Mouse (Mus musculus): ENCODE measurements around the gene Tshz2. TPM values are rescaled to one million over a fixed set of nuclear protein-coding genes. Genes with fewer than 3 reads are reported as not detected.

Tshz2 gene
- polyA plus RNA-seq, 1 experiment from 2014 or later = 7.2 TPM

DNA sequence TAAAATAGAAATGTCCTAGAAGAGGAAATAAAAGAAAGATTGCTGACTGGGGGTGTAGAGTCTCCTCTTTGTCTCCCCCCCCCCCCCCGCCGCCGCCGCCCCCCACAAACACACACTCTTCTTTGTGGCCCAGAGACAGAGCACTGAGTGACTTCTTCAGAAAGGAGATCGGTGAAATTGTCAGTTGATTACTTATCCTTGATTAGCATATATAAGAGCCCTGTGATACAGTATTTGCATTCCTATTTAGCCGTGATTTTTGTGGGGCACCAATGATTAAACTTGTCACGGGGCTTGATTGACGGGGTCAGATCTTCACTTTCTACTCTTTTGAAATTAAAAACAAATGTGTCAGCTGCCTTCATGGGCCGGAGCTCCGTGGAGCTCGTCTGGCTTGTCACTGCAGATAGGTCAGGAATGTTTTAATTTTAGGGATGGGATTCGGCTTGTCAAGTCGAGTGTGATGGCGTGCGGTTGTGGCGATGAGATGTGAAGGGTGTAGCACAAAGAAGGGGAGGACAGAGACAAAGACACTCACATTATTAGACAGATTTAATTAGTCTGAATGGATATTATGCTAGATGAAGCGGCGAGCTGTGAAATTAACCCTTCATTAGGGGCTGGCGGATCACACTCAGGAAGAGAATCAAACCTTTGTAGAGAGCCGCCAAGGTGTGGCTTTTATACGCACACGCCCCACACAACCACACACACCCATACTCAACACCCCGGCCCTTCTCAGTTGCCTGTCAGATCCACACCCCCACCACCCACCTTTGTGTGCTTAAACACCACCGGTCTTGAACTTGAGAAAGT, 395.9 kb downstream of the Tshz2 start:
- H3K9me3 ChIP-seq (ENCODE audit: control insufficient read depth, low read length) = peaks cover 2% of the 10 kb centered on the region; the same call in 1 of the 2 replicates
- no peaks in the 10 kb centered on the region for H3K27me3 ChIP-seq (ENCODE audit: control insufficient read depth, insufficient read depth, low read depth, low read length)
- H3K4me1 ChIP-seq (replicated peaks; ENCODE audit: control insufficient read depth, insufficient read depth, low read length) = peaks cover 4% of the 10 kb centered on the region; the same call in 1 of the 2 replicates
- no peak overlapping the region for H3K9ac ChIP-seq (ENCODE audit: low read length)
- H3K4me3 ChIP-seq (ENCODE audit: low read length) = no peak overlapping the region
- 78% methylated on average over 20 of the region's 24 CpGs for WGBS
- H3K27ac ChIP-seq (ENCODE audit: low read length) = no peak overlapping the region
- H3K36me3 ChIP-seq (ENCODE audit: control insufficient read depth, insufficient read depth, low read length) = no peaks in the 10 kb centered on the region
- H3K4me2 ChIP-seq (ENCODE audit: low read depth, low read length) = no peak overlapping the region
- ATAC-seq (ENCODE audit: low read depth) = no peak

DNA sequence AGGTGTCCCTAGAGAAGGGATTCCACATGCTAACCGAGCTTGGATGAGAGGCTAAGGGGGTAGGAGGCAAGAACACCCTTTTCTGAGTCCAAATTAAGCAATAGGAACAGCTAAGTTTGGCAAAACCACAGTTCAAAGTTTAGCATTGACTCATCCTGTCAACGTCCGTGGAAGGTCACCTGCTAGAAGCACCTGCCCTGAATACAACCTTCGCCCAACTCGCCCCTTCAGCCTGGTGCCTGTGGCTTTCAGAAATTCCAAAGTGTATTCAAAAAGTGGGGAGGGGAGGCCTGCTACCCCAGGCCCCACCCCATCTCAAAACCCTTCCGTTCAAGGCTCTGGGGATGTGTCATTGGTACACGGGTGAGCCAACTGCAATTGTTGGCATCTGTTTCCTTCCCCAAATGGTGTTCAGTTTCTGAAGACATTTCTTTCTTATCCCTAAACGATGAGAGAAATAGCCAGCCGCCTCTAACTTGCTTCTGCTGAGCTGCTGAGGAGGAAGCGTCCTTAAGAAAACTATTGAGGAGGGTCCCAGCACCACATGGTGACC, 396.6 kb downstream of the Tshz2 start:
- no peaks in the 10 kb centered on the region for H3K27me3 ChIP-seq (ENCODE audit: control insufficient read depth, insufficient read depth, low read depth, low read length)
- peaks cover 2% of the 10 kb centered on the region; the same call in 1 of the 2 replicates for H3K9me3 ChIP-seq (ENCODE audit: control insufficient read depth, low read length)
- H3K4me3 ChIP-seq (ENCODE audit: low read length) = no peak overlapping the region
- H3K9ac ChIP-seq (ENCODE audit: low read length) = no peak overlapping the region
- 80% methylated on average over 10 of the region's 10 CpGs for WGBS
- no peaks in the 10 kb centered on the region for H3K36me3 ChIP-seq (ENCODE audit: control insufficient read depth, insufficient read depth, low read length)
- no peak overlapping the region for H3K4me2 ChIP-seq (ENCODE audit: low read depth, low read length)
- H3K27ac ChIP-seq (ENCODE audit: low read length) = no peak overlapping the region
- ATAC-seq (ENCODE audit: low read depth) = no peak
- peaks cover 4% of the 10 kb centered on the region; the same call in 1 of the 2 replicates for H3K4me1 ChIP-seq (replicated peaks; ENCODE audit: control insufficient read depth, insufficient read depth, low read length)

DNA sequence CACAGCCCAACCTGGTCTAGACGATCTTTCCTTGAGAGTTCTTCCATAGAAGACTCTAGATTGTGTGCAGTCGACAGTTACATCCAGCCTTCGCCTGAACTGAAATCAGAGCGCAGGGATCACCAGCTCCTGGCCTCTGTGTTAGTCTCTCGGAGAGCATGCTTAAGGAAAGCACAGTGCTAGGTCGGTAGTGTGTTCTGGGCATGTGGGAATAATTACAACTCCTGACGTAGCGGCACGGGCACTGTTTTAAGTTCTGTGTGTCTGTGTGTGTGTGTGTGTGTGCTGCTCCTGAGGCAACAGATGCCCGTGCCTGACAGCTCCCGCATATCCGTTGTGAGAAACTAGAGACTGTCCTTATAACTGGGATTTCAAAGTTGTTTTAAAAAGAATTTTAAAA, 398.4 kb downstream of the Tshz2 start:
- ATAC-seq (ENCODE audit: low read depth) = no peak
- peaks cover 4% of the 10 kb centered on the region; the same call in 1 of the 2 replicates for H3K4me1 ChIP-seq (replicated peaks; ENCODE audit: control insufficient read depth, insufficient read depth, low read length)
- no peak overlapping the region for H3K4me3 ChIP-seq (ENCODE audit: low read length)
- peaks cover 2% of the 10 kb centered on the region; the same call in 1 of the 2 replicates for H3K9me3 ChIP-seq (ENCODE audit: control insufficient read depth, low read length)
- H3K4me2 ChIP-seq (ENCODE audit: low read depth, low read length) = no peak overlapping the region
- H3K27ac ChIP-seq (ENCODE audit: low read length) = no peak overlapping the region
- H3K27me3 ChIP-seq (ENCODE audit: control insufficient read depth, insufficient read depth, low read depth, low read length) = no peaks in the 10 kb centered on the region
- H3K36me3 ChIP-seq (ENCODE audit: control insufficient read depth, insufficient read depth, low read length) = no peaks in the 10 kb centered on the region
- WGBS = 91% methylated on average over 12 of the region's 12 CpGs
- no peak overlapping the region for H3K9ac ChIP-seq (ENCODE audit: low read length)

DNA sequence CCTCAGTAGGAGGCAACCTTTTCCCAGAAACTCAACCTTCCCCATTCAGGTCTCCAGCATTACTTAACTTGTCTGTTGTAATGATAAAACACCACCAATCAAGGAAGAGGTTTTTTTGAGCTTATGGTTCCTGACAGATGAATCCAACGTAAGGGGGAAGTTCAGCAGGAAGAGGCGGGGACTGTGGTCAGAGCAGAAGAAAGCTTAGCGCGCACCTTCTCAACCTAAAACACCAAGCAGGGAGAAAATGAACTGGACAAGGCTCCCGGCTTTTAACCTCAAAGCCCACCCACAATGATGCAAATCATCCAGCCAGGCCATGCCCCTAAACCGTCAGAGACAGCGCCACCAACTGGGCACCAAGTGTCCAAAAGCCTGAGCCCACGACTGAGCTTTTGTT, 399.1 kb downstream of the Tshz2 start:
- Histone ChIP-seq H3K27ac (ENCODE audit: low read length) (no peak overlapping the region), H3K27me3 (ENCODE audit: control insufficient read depth, insufficient read depth, low read depth, low read length) (no peaks in the 10 kb centered on the region)

DNA sequence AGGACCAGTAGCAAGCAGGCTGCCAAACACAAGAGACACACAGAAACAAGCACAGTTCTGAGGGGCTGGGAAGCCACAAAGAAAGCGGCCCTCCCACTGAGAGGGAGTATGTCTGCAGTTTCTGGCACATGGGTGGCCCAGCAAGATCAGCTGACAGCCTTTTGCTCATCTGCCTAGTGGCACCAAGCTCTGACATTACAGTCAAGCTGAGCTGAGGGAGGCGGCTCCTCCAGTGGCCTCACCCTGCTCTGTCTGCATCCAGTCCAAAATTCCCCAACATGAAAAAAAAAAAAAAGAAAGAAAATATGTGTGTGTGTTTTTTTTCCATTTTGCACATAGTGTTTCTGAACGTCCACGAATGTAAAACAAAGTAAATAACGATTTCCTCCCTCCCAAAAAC, 400.4 kb downstream of the Tshz2 start:
- WGBS = 38% methylated on average over 5 of the region's 5 CpGs
- Histone ChIP-seq H3K9me3 (ENCODE audit: control insufficient read depth, low read length) (no peaks in the 10 kb centered on the region), H3K4me2 (ENCODE audit: low read depth, low read length) (no peak overlapping the region), H3K27me3 (ENCODE audit: control insufficient read depth, insufficient read depth, low read depth, low read length) (no peaks in the 10 kb centered on the region), H3K36me3 (ENCODE audit: control insufficient read depth, insufficient read depth, low read length) (no peaks in the 10 kb centered on the region), H3K27ac (ENCODE audit: low read length) (peak overlapping the region; percentile 76), H3K4me3 (ENCODE audit: low read length) (no peak overlapping the region), H3K9ac (ENCODE audit: low read length) (peak overlapping the region; percentile 25), H3K4me1 (replicated peaks; ENCODE audit: control insufficient read depth, insufficient read depth, low read length) (peaks cover 4% of the 10 kb centered on the region; the same call in 1 of the 2 replicates)
- peak; percentile 94 for ATAC-seq (ENCODE audit: low read depth)

More for the DNA sequence above, 399.1 kb downstream of the Tshz2 start:
- Histone ChIP-seq H3K4me2 (ENCODE audit: low read depth, low read length) (no peak overlapping the region), H3K4me3 (ENCODE audit: low read length) (no peak overlapping the region), H3K9ac (ENCODE audit: low read length) (no peak overlapping the region), H3K36me3 (ENCODE audit: control insufficient read depth, insufficient read depth, low read length) (no peaks in the 10 kb centered on the region), H3K4me1 (replicated peaks; ENCODE audit: control insufficient read depth, insufficient read depth, low read length) (peaks cover 4% of the 10 kb centered on the region; the same call in 1 of the 2 replicates), H3K9me3 (ENCODE audit: control insufficient read depth, low read length) (peaks cover 2% of the 10 kb centered on the region; the same call in 1 of the 2 replicates)
- ATAC-seq (ENCODE audit: low read depth) = no peak
- 68% methylated on average over 8 of the region's 8 CpGs for WGBS

DNA sequence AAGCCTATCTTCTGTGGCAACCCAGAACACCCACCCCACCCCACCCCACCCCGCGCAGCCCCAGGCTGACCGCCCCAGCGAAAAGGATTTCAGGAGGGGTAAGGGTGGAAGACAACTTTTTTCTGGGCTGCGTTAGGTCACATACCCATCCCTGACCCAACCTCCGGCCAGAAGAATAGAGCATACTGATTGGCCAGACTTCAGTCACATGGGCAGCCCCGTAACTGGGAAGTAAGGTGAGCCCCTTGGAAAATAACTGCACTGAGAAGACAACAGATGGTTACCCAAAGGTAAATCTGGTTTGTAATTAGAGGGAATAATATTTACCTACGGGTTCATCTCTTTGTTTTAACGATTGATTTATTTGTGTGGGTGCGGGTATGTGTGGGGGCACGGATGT, 402.0 kb downstream of the Tshz2 start:
- Histone ChIP-seq H3K27me3 (ENCODE audit: control insufficient read depth, insufficient read depth, low read depth, low read length) (no peaks in the 10 kb centered on the region), H3K4me3 (ENCODE audit: low read length) (no peak overlapping the region), H3K36me3 (ENCODE audit: control insufficient read depth, insufficient read depth, low read length) (no peaks in the 10 kb centered on the region), H3K4me1 (replicated peaks; ENCODE audit: control insufficient read depth, insufficient read depth, low read length) (peaks cover 4% of the 10 kb centered on the region; the same call in 1 of the 2 replicates), H3K9ac (ENCODE audit: low read length) (no peak overlapping the region), H3K27ac (ENCODE audit: low read length) (no peak overlapping the region), H3K9me3 (ENCODE audit: control insufficient read depth, low read length) (no peaks in the 10 kb centered on the region), H3K4me2 (ENCODE audit: low read depth, low read length) (no peak overlapping the region)
- 95% methylated on average over 11 of the region's 11 CpGs for WGBS
- ATAC-seq (ENCODE audit: low read depth) = no peak

DNA sequence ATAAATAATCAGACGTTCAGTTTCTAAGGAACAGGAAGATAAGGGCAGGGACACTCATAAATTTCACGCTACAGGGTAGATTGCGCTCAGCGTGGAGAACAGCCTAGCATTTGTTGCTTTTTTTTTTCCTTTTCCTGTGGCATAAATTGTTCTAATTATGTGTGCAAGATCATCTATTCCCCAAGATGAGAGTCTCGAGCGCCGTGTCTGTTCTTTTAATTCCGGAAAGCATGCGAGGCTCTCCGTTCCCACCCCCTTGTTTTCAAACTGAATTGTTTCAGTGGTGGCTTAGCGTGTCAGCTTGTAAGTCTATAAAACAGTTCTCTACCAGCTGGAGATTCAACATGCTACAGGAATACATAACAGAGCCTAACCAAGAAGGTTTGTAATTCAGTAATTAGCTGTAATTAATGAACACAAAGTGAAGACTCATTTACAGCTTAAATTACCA, 404.0 kb downstream of the Tshz2 start:
- WGBS = 44% methylated on average over 11 of the region's 11 CpGs
- peak overlapping the region; percentile 32 for H3K4me2 ChIP-seq (ENCODE audit: low read depth, low read length)

DNA sequence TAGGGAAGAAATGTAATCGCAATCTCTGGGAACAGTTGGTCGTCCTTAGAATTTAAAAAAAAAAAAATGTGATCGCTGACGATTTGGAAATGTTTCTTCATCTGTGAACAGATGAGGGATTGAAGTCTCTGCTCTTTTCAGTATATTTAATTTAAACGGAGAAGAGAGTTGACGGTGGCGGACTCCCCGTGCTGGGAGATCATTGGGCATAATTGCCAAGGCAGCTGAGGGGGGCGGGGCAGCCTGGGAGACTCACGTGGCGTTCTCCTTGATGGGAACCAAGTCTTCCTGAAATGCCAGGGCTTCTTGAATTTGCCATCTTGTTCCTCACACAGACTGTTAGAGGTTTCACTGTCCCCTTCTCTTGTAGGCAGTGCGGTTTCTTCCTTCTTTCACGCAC, 404.5 kb downstream of the Tshz2 start:
- Histone ChIP-seq H3K9me3 (ENCODE audit: control insufficient read depth, low read length) (no peaks in the 10 kb centered on the region), H3K9ac (ENCODE audit: low read length) (no peak overlapping the region), H3K27ac (ENCODE audit: low read length) (no peak overlapping the region), H3K4me2 (ENCODE audit: low read depth, low read length) (no peak overlapping the region), H3K36me3 (ENCODE audit: control insufficient read depth, insufficient read depth, low read length) (no peaks in the 10 kb centered on the region), H3K4me3 (ENCODE audit: low read length) (no peak overlapping the region), H3K27me3 (ENCODE audit: control insufficient read depth, insufficient read depth, low read depth, low read length) (no peaks in the 10 kb centered on the region), H3K4me1 (replicated peaks; ENCODE audit: control insufficient read depth, insufficient read depth, low read length) (peaks cover 10% of the 10 kb centered on the region)
- 58% methylated on average over 13 of the region's 13 CpGs for WGBS
- no peak for ATAC-seq (ENCODE audit: low read depth)

More for the DNA sequence above, 404.0 kb downstream of the Tshz2 start:
- H3K9me3 ChIP-seq (ENCODE audit: control insufficient read depth, low read length) = no peaks in the 10 kb centered on the region
- H3K27me3 ChIP-seq (ENCODE audit: control insufficient read depth, insufficient read depth, low read depth, low read length) = no peaks in the 10 kb centered on the region
- H3K27ac ChIP-seq (ENCODE audit: low read length) = no peak overlapping the region
- no peak overlapping the region; the same call in 1 of the 2 replicates for H3K4me3 ChIP-seq (ENCODE audit: low read length)
- H3K9ac ChIP-seq (ENCODE audit: low read length) = no peak overlapping the region
- no peaks in the 10 kb centered on the region for H3K36me3 ChIP-seq (ENCODE audit: control insufficient read depth, insufficient read depth, low read length)
- no peak for ATAC-seq (ENCODE audit: low read depth)
- peaks cover 10% of the 10 kb centered on the region for H3K4me1 ChIP-seq (replicated peaks; ENCODE audit: control insufficient read depth, insufficient read depth, low read length)

DNA sequence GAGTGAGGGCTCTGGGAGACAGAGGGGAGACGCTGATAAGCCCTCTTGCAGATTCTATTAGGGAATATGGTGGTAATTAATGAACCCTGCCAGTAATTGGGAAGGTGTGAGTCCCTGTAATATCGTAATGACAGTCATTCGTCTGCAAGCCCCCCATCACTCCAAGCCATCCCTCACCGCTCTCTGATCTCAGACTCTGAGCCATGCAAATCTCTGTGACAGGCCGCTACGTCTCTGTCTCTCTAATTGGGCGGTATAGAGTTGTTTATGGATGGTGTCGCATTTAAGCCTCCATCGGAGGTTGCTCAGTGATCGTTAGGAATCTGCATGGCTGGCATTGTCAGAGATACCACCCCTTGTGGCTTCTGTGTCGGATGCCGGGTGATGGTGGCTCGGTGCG, 407.0 kb downstream of the Tshz2 start:
- no peak overlapping the region for H3K4me2 ChIP-seq (ENCODE audit: low read depth, low read length)
- 73% methylated on average over 14 of the region's 14 CpGs for WGBS
- H3K9ac ChIP-seq (ENCODE audit: low read length) = no peak overlapping the region
- no peaks in the 10 kb centered on the region for H3K9me3 ChIP-seq (ENCODE audit: control insufficient read depth, low read length)
- H3K27ac ChIP-seq (ENCODE audit: low read length) = no peak overlapping the region
- ATAC-seq (ENCODE audit: low read depth) = no peak
- no peaks in the 10 kb centered on the region for H3K36me3 ChIP-seq (ENCODE audit: control insufficient read depth, insufficient read depth, low read length)
- H3K4me1 ChIP-seq (replicated peaks; ENCODE audit: control insufficient read depth, insufficient read depth, low read length) = peaks cover 6% of the 10 kb centered on the region; the same call in 1 of the 2 replicates
- no peaks in the 10 kb centered on the region for H3K27me3 ChIP-seq (ENCODE audit: control insufficient read depth, insufficient read depth, low read depth, low read length)
- H3K4me3 ChIP-seq (ENCODE audit: low read length) = no peak overlapping the region
